Mouse (Mus musculus): Measurements from ENCODE around the gene Zfp777. TPM values are rescaled to one million over a fixed set of nuclear protein-coding genes. Genes with fewer than 3 reads are reported as not detected.

Gene Zfp777
- 3.0 and 5.2 TPM in 2 replicates for polyA plus RNA-seq (2012; rRNA removed)

DNA sequence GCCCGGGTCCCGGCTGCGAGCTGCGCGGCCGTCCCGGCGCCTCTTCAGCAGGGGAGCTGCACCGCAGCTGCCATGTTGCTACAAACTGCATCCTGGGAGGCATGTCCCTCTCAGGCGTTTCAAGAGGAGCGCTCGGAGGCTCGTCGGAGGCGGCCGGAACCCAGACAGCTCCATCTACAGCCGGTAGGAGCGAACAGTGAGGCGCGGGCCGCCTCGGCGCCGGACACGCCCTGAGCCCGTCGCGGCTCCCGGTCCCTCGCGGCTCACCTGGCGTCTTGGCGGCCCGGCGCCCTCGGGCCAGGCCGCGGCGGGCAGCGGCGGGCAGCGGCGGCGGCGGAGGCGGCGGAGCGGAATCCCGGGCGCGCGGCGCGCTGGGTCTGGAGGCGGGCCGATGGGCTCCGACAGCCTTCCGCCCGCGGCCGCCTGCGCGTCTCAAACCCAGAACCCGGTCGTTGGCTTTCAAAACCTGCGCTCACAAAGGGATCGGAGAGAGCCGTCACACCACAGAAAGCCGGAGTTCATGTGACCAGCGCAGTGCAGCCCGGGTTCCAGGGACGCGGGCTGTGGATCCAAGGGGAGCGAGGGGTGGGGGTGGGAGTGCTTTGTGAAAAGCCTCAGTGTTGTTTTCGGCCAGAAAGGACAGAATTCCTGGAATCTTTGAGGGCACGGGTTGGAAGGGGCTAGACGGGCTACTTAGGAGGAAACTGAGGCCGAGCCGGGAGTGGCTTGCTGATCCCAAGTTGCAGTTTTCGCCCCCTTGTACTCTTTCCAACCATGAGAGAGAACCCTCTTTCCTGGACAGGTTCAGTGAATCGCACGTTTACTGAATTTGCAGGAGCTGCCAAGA is at the start of gene Zfp777:
TSS of gene Zfp777 (minus strand) at position 486 of the 847 bp plus-strand sequence.
- peak within 1 kb of the TSS; percentile 82 for H3K27ac ChIP-seq (ENCODE audit: control insufficient read depth, insufficient read depth, low read depth, low read length)
- peaks cover 7% of the 10 kb centered on the region for H3K4me1 ChIP-seq (ENCODE audit: control insufficient read depth, insufficient read depth, low read length)
- peak; percentile 45; the same call in 1 of the 2 replicates for TF ChIP-seq POLR2A (IDR thresholded peaks at IDR 0.05; ENCODE audit: control insufficient read depth, low read depth, low read length)
- 0 out of 2 replicates have a peak, but pooled peaks have one; percentile 20 for TF ChIP-seq CTCF (IDR thresholded peaks at IDR 0.05; ENCODE audit: control insufficient read depth, insufficient read depth, insufficient replicate concordance, low read depth, low read length)
- no peaks in the 10 kb centered on the region; the same call in 1 of the 2 replicates for H3K36me3 ChIP-seq (ENCODE audit: control insufficient read depth, insufficient read depth, low read length)
- H3K27me3 ChIP-seq (ENCODE audit: control insufficient read depth, insufficient read depth, low read length), result no peaks in the 10 kb centered on the region
- H3K4me3 ChIP-seq (ENCODE audit: control insufficient read depth, low read depth, low read length), result peak within 1 kb of the TSS; percentile 94

DNA sequence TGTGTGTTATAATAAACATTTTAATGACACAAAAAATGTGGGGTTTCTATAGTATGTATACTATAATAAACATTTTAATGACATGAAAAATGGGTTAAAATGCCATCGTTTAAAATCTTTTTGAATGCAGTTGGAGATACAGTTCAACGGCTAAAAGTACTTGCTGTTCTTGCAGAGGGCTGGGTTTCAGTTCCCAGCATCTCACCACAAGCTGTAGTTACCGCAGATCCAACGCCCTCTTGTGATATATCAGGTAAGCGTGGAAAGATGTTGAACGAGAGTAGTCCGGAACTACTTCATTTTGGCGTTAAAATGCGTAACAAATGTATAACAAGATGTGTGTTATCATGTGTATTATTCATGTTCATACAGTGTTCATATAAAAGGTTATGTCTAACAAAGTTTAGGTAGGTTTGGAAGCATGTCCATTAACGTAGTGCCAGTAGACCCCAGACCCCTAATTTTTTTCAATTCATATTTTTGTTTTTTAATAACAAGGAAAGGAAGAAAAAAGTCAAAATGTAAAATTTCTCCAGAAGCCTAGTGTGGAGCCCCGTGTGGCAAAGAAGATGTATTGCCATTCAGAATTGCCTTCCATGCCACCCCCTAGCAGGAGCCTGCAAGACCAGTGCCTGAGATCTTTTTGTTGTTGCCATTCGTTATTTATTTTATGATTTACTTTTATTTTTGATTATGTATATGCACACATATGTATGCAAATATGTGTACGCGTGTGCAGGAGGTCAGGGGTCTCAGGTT is 38.4 kb upstream of the Zfp777 start:
- Histone ChIP-seq H3K4me3 (ENCODE audit: control insufficient read depth, low read depth, low read length) (peak overlapping the region; percentile 86), H3K4me1 (ENCODE audit: control insufficient read depth, insufficient read depth, low read length) (peaks cover 6% of the 10 kb centered on the region), H3K36me3 (ENCODE audit: control insufficient read depth, insufficient read depth, low read length) (peaks cover 3% of the 10 kb centered on the region), H3K27me3 (ENCODE audit: control insufficient read depth, insufficient read depth, low read length) (no peaks in the 10 kb centered on the region), H3K27ac (ENCODE audit: control insufficient read depth, insufficient read depth, low read depth, low read length) (no peak overlapping the region)
- TF ChIP-seq POLR2A (IDR thresholded peaks at IDR 0.05; ENCODE audit: control insufficient read depth, low read depth, low read length), result no peak
- no peak for TF ChIP-seq CTCF (IDR thresholded peaks at IDR 0.05; ENCODE audit: control insufficient read depth, insufficient read depth, insufficient replicate concordance, low read depth, low read length)

GRCm38 (mm10) chr6:48086471-48086878 is 37.8 kb upstream of the Zfp777 start, which contains the start of gene Zfp746:
Gene Zfp746, minus strand, starts transcription at chr6:48086593.
- Histone ChIP-seq H3K36me3 (ENCODE audit: control insufficient read depth, insufficient read depth, low read length) (peaks cover 7% of the 10 kb centered on the region), H3K27ac (ENCODE audit: control insufficient read depth, insufficient read depth, low read depth, low read length) (peak within 1 kb of the TSS; percentile 87), H3K4me1 (ENCODE audit: control insufficient read depth, insufficient read depth, low read length) (peaks cover 6% of the 10 kb centered on the region), H3K4me3 (ENCODE audit: control insufficient read depth, low read depth, low read length) (peak within 1 kb of the TSS; percentile 86), H3K27me3 (ENCODE audit: control insufficient read depth, insufficient read depth, low read length) (no peaks in the 10 kb centered on the region)
- peak; percentile 70 for TF ChIP-seq CTCF (IDR thresholded peaks at IDR 0.05; ENCODE audit: control insufficient read depth, insufficient read depth, insufficient replicate concordance, low read depth, low read length)
- TF ChIP-seq POLR2A (IDR thresholded peaks at IDR 0.05; ENCODE audit: control insufficient read depth, low read depth, low read length), result peak; percentile 81

GRCm38 (mm10) chr6:48085521-48086404 is 37.1 kb upstream of the Zfp777 start:
- H3K27ac ChIP-seq (ENCODE audit: control insufficient read depth, insufficient read depth, low read depth, low read length), result peak overlapping the region; percentile 87
- peaks cover 6% of the 10 kb centered on the region for H3K4me1 ChIP-seq (ENCODE audit: control insufficient read depth, insufficient read depth, low read length)
- H3K4me3 ChIP-seq (ENCODE audit: control insufficient read depth, low read depth, low read length), result peak overlapping the region; percentile 86
- H3K36me3 ChIP-seq (ENCODE audit: control insufficient read depth, insufficient read depth, low read length), result peaks cover 8% of the 10 kb centered on the region
- H3K27me3 ChIP-seq (ENCODE audit: control insufficient read depth, insufficient read depth, low read length), result no peaks in the 10 kb centered on the region
- TF ChIP-seq CTCF (IDR thresholded peaks at IDR 0.05; ENCODE audit: control insufficient read depth, insufficient read depth, insufficient replicate concordance, low read depth, low read length) (no peak), POLR2A (IDR thresholded peaks at IDR 0.05; ENCODE audit: control insufficient read depth, low read depth, low read length) (no peak)

- no peak overlapping the region for H3K4me3 ChIP-seq (ENCODE audit: control insufficient read depth, low read depth, low read length)
- TF ChIP-seq CTCF (IDR thresholded peaks at IDR 0.05; ENCODE audit: control insufficient read depth, insufficient read depth, insufficient replicate concordance, low read depth, low read length) (no peak), POLR2A (IDR thresholded peaks at IDR 0.05; ENCODE audit: control insufficient read depth, low read depth, low read length) (no peak)
- H3K36me3 ChIP-seq (ENCODE audit: control insufficient read depth, insufficient read depth, low read length), result peaks cover 12% of the 10 kb centered on the region
- no peaks in the 10 kb centered on the region for H3K27me3 ChIP-seq (ENCODE audit: control insufficient read depth, insufficient read depth, low read length)
- no peak overlapping the region for H3K27ac ChIP-seq (ENCODE audit: control insufficient read depth, insufficient read depth, low read depth, low read length)
- peaks cover 6% of the 10 kb centered on the region for H3K4me1 ChIP-seq (ENCODE audit: control insufficient read depth, insufficient read depth, low read length)
These were observed 35.1 kb upstream of the Zfp777 start for GRCm38 (mm10) chr6:48083733-48084191.

DNA sequence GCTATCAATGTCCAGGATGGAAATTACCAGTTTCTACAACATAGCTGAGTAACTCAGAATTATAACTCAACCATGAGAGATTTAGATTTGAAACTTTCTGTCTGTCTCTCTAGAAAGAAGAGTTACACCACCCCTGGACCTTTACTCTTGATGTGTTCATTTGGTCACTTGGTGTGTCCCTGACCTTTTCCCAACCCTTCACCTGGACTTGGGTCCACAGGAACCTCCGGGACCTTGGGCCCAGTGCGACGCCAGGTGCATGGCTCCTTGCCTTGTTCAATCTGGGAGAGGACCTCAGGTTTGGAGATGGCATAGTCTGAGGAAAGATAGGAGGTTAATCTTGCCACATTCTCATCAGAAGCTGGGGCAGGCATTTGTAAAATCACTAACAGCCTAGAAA is 33.2 kb upstream of the Zfp777 start:
- TF ChIP-seq CTCF (IDR thresholded peaks at IDR 0.05; ENCODE audit: control insufficient read depth, insufficient read depth, insufficient replicate concordance, low read depth, low read length) (no peak), POLR2A (IDR thresholded peaks at IDR 0.05; ENCODE audit: control insufficient read depth, low read depth, low read length) (no peak)
- Histone ChIP-seq H3K36me3 (ENCODE audit: control insufficient read depth, insufficient read depth, low read length) (peaks cover 12% of the 10 kb centered on the region), H3K4me1 (ENCODE audit: control insufficient read depth, insufficient read depth, low read length) (peaks cover 6% of the 10 kb centered on the region)

More for the DNA sequence above, 33.2 kb upstream of the Zfp777 start:
- Histone ChIP-seq H3K27me3 (ENCODE audit: control insufficient read depth, insufficient read depth, low read length) (no peaks in the 10 kb centered on the region), H3K4me3 (ENCODE audit: control insufficient read depth, low read depth, low read length) (peak overlapping the region; percentile 20), H3K27ac (ENCODE audit: control insufficient read depth, insufficient read depth, low read depth, low read length) (no peak overlapping the region)
